Mouse (Mus musculus) forebrain, embryonic 11.5 days (tissue): ENCODE results near the gene H13. TPM values are rescaled to one million over a fixed set of nuclear protein-coding genes. Genes with fewer than 3 reads are reported as not detected.

Experiments
- ATAC-seq: fragments of 200-750 bp; cut with Nextera tagmentation; replicated peaks from 2 replicates; pipeline ENCODE4 v1.8.0; 2017; ENCODE audit warnings: moderate TSS enrichment; ENCODE audit not compliant: low FRiP score
- DNase-seq: peaks from one replicate; pipeline ENCODE4 v3.0.0-alpha.2; 2017; ENCODE audit warnings: low spot score
- H3K27ac ChIP-seq: fragments of 300-500 bp; sonication (generic); 2 replicates; pipeline ENCODE4 v1.5.1; 2014; ENCODE audit warnings: low read depth, low read length
- H3K27me3 ChIP-seq: fragments of 300-500 bp; sonication (generic); 2 replicates; pipeline ENCODE4 v1.6.1; 2014; ENCODE audit warnings: mild to moderate bottlenecking, low read length, mixed read lengths; ENCODE audit not compliant: control insufficient read depth, insufficient read depth
- H3K36me3 ChIP-seq: fragments of 300-500 bp; sonication (generic); 2 replicates; pipeline ENCODE4 v1.6.1; 2014; ENCODE audit warnings: mild to moderate bottlenecking, low read length, moderate library complexity, mixed read lengths; ENCODE audit not compliant: control insufficient read depth, insufficient read depth
- H3K4me1 ChIP-seq: fragments of 300-500 bp; sonication (generic); replicated peaks from 2 replicates; pipeline ENCODE4 v1.6.1; 2014; ENCODE audit warnings: low read length, mixed read lengths; ENCODE audit not compliant: control insufficient read depth, insufficient read depth
- H3K4me2 ChIP-seq: fragments of 300-500 bp; sonication (generic); 2 replicates; pipeline ENCODE4 v1.6.1; 2014; ENCODE audit warnings: low read depth, mild to moderate bottlenecking, low read length, moderate library complexity, mixed read lengths; ENCODE audit not compliant: severe bottlenecking
- H3K4me3 ChIP-seq: fragments of 300-500 bp; sonication (generic); 2 replicates; pipeline ENCODE4 v1.5.1; 2014; ENCODE audit warnings: low read depth, low read length
- H3K9ac ChIP-seq: fragments of 300-500 bp; sonication (generic); 2 replicates; pipeline ENCODE4 v1.6.1; 2014; ENCODE audit warnings: low read length
- H3K9me3 ChIP-seq: fragments of 300-500 bp; sonication (generic); 2 replicates; pipeline ENCODE4 v1.6.1; 2016; ENCODE audit warnings: low read length, mixed read lengths; ENCODE audit not compliant: control insufficient read depth
- WGBS: fragments of 180-500 bp; shearing (Covaris S2); extraction: QIAGEN DNeasy Blood & Tissue Kit; methylation state at CpG from one replicate; pipeline ENCODE4 v1.1.7; 2014; 5-methylcytosine and 5-hydroxymethylcytosine counted together
- polyA plus RNA-seq: library from polyadenylated mRNA; unstranded; fragments of >200 nt; fragmentation: Nextera tagmentation; extraction: Ambion mirVana; gene quantifications from 2 replicates; pipeline ENCODE4 v1.2.1, GENCODE M21; 2014

The H13 gene
- polyA plus RNA-seq, 1 experiment from 2014 or later: 110 TPM

DNA sequence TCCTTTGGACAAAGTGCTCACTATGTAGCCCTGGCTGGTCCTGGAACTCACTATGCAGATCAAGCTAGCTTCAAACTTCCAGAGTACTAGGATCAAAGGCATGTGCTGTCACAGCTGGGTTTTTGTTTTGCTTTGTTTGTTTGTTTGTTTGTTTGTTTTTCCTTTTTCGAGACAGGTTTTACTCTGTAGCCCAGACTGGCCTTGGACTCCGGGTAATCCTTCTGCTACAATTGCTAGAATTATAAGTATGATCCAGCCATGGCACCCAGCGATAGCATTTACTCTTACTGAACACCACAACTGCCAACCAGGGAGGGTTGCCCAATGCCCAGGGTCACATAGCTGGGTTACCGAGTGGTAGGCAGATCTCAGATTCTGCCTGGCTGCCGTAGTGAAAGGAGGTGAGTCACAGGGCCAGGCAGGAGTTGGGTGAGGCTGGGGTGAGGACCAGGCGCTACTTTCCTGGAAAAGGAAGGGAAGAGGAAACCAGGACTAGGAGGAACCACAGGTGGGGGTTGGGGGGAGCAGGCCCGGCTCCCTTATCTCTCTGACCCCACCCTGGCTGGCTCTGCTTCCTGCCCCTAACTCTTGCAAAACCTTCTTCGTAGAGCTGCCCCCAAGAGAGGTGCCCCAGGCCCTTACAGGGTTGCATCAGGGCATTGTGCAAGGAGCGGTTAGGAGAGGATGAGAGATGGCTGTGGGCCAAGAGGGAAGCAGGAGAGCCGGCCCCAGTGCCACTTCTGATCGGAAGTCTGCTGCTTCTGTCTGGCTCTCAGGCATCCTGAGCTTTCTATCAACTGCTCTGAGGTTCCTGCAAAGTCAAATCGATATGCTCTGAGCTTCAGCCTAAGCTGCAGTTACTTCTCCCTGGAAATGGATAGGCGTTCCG is 72.1 kb downstream of the H13 start:
- H3K27me3 ChIP-seq: peaks cover 5% of the 10 kb centered on the region
- H3K36me3 ChIP-seq: no peaks in the 10 kb centered on the region
- no peak overlapping the region for H3K9ac ChIP-seq
- H3K27ac ChIP-seq: no peak overlapping the region
- no peaks in the 10 kb centered on the region for H3K9me3 ChIP-seq
- no peak overlapping the region for H3K4me2 ChIP-seq
- 63% methylated on average over 14 of the region's 14 CpGs for WGBS
- H3K4me1 ChIP-seq: peaks cover 15% of the 10 kb centered on the region
- ATAC-seq (no peak), DNase-seq (peak; percentile 71)
- H3K4me3 ChIP-seq: no peak overlapping the region

GRCm38 (mm10) chr2:152742435-152742834 is 73.2 kb downstream of the H13 start:
- H3K9me3 ChIP-seq: no peaks in the 10 kb centered on the region
- WGBS: 25% methylated on average over 10 of the region's 10 CpGs
- no peak overlapping the region for H3K27ac ChIP-seq

GRCm38 (mm10) chr2:152753944-152754711 is 84.9 kb downstream of the H13 start, which contains the start of gene Cox4i2:
Cox4i2 (plus strand) TSS chr2:152754173.
- Histone ChIP-seq H3K36me3 (no peaks in the 10 kb centered on the region), H3K27me3 (no peaks in the 10 kb centered on the region), H3K9me3 (no peaks in the 10 kb centered on the region), H3K4me2 (peak within 1 kb of the TSS; percentile 48), H3K9ac (peak within 1 kb of the TSS; percentile 24; the same call in 1 of the 2 replicates), H3K27ac (no peak within 1 kb of the TSS), H3K4me1 (peaks cover 4% of the 10 kb centered on the region; the same call in 1 of the 2 replicates), H3K4me3 (peak within 1 kb of the TSS; percentile 3; the same call in 1 of the 2 replicates)
- ATAC-seq: 0 out of 2 replicates have a peak, but pooled peaks have one; percentile 24
- peak; percentile 60 for DNase-seq
- 2% methylated on average over 30 of the region's 30 CpGs for WGBS

More at GRCm38 (mm10) chr2:152742435-152742834, 73.2 kb downstream of the H13 start:
- no peak overlapping the region for H3K9ac ChIP-seq
- peaks cover 5% of the 10 kb centered on the region; the same call in 1 of the 2 replicates for H3K27me3 ChIP-seq
- no peak overlapping the region for H3K4me3 ChIP-seq
- ATAC-seq (no peak; the same call in 1 of the 2 replicates), DNase-seq (peak; percentile 88)
- no peak overlapping the region for H3K4me2 ChIP-seq
- H3K36me3 ChIP-seq: no peaks in the 10 kb centered on the region
- H3K4me1 ChIP-seq: peaks cover 11% of the 10 kb centered on the region

DNA sequence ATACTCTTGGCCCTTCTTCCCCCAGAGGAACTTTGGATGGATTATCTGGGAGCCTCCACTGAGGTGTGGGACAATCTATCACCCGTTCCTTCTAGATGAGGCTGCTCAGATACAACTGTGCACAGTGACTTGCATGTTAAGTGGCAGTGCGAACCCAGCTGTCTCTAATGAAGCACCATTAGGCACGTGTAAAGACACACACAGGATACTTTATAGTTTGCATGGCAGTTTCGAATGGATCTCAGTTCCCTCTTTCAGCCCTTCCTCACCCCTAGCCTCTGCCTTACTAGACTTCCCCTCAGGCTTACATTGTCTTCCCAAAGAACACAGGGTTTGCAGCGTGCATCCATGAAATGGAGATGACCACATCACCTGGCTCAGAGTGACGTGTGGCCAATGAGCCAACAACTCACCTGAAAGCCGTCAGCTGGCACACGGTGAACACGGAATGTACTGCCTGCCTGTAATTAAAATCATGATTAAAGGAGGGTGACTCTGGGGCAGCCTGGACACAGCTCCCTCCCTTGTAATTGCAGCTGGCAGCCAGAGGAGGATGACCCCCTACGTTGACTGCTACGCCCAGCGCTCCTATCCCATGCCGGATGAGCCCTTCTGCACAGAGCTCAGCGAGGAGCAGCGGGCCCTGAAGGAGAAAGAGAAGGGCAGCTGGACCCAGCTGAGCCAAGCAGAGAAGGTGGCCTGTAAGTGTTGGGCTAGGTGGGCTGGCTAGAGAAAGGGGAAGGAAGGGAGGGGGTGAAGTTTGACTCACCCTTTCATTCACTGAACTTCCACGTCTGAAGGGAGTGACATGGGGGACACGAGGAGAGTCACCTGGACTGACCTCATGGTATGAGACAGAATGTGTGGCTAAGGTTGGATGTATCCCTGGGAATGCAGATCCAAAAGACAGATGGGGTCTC is 87.5 kb downstream of the H13 start:
- no peaks in the 10 kb centered on the region for H3K36me3 ChIP-seq
- H3K4me3 ChIP-seq: no peak overlapping the region
- H3K9me3 ChIP-seq: no peaks in the 10 kb centered on the region
- no peak overlapping the region for H3K9ac ChIP-seq
- H3K27me3 ChIP-seq: no peaks in the 10 kb centered on the region
- no peak overlapping the region for H3K4me2 ChIP-seq
- ATAC-seq: no peak
- WGBS: 66% methylated on average over 17 of the region's 17 CpGs
- peaks cover 4% of the 10 kb centered on the region; the same call in 1 of the 2 replicates for H3K4me1 ChIP-seq
- DNase-seq: no peak
- H3K27ac ChIP-seq: no peak overlapping the region

DNA sequence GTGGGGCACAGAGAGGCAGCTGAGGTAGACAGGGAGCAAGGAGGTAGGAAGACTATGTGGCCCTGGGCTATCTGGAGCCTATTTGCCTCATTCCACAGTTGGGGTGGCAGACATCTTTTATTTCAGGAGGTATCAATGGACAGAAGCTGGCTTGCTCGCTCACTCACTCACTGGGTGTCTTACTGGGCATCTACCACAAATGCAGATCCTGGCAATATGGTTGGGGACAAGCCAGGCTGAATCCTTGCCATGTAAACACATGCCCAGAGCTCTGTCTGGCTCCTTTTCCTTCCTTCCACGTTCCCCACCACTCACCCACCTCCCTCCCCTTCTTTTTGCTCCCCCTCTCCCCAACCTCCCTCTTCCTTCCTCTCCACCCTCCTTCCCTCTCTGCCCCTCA is 88.2 kb downstream of the H13 start:
- Histone ChIP-seq H3K27me3 (no peaks in the 10 kb centered on the region), H3K36me3 (no peaks in the 10 kb centered on the region), H3K4me3 (no peak overlapping the region), H3K4me2 (no peak overlapping the region), H3K4me1 (peaks cover 4% of the 10 kb centered on the region; the same call in 1 of the 2 replicates), H3K9me3 (no peaks in the 10 kb centered on the region), H3K9ac (no peak overlapping the region), H3K27ac (no peak overlapping the region)
- 52% methylated on average over 2 of the region's 2 CpGs for WGBS
- ATAC-seq (no peak), DNase-seq (no peak)

Other genes starting within 250 kb of the H13 start
- not detected in 2 replicates for gene Defb23, start 204.8 kb upstream of the H13 start, polyA plus RNA-seq
- not detected in 2 replicates for gene Defb20, start 192.4 kb upstream of the H13 start, polyA plus RNA-seq
- gene Defb22, start 179.3 kb upstream of the H13 start, polyA plus RNA-seq: not detected in 2 replicates
- not detected in 2 replicates for gene Defb26, start 157.8 kb upstream of the H13 start, polyA plus RNA-seq
- not detected in 2 replicates for gene Defb28, start 151.2 kb upstream of the H13 start, polyA plus RNA-seq
- gene Defb29, start 129.4 kb upstream of the H13 start, polyA plus RNA-seq: not detected in 2 replicates
- gene Gm17416, start 100.1 kb upstream of the H13 start, polyA plus RNA-seq: not detected in 2 replicates
- not detected in 2 replicates for gene Defb21, start 96.7 kb upstream of the H13 start, polyA plus RNA-seq
- gene Defb19, start 89.1 kb upstream of the H13 start, polyA plus RNA-seq: not detected in 2 replicates
- gene Defb45, start 70.1 kb upstream of the H13 start, polyA plus RNA-seq: not detected in 2 replicates
- gene Defb36, start 65.1 kb upstream of the H13 start, polyA plus RNA-seq: not detected in 2 replicates
- gene Defb25, start 46.4 kb upstream of the H13 start, polyA plus RNA-seq: not detected in 2 replicates
- 0.21 and 0.32 TPM in 2 replicates for gene Rem1, start 42.5 kb upstream of the H13 start, polyA plus RNA-seq
- gene Mcts2, start 17.6 kb downstream of the H13 start, polyA plus RNA-seq: 37.9 and 39.5 TPM in 2 replicates
- 51.1 and 53.1 TPM in 2 replicates for gene Id1, start 66.8 kb downstream of the H13 start, polyA plus RNA-seq
- gene Cox4i2, start 84.7 kb downstream of the H13 start, polyA plus RNA-seq: 4.6 and 5.5 TPM in 2 replicates
- 135 and 140 TPM in 2 replicates for gene Bcl2l1, start 162.3 kb downstream of the H13 start, polyA plus RNA-seq
- 168 and 185 TPM in 2 replicates for gene Tpx2, start 178.5 kb downstream of the H13 start, polyA plus RNA-seq
- not detected in 2 replicates for gene Mylk2, start 241.9 kb downstream of the H13 start, polyA plus RNA-seq